Mouse (Mus musculus) megakaryocyte, embryonic 14.5 days (primary cell): Measurements from ENCODE around the gene Hsf5.

ENCODE experiments used
- FLI1 ChIP-seq: IDR thresholded peaks from 2 replicates; pipeline ENCODE4 v1.6.1; 2012; ENCODE audit warnings: low read length, inconsistent platforms, mixed read lengths
- GATA1 ChIP-seq: IDR thresholded peaks from 3 replicates; pipeline ENCODE4 v1.6.1; 2012; ENCODE audit warnings: mixed read lengths, low read length, inconsistent platforms, borderline replicate concordance

DNA sequence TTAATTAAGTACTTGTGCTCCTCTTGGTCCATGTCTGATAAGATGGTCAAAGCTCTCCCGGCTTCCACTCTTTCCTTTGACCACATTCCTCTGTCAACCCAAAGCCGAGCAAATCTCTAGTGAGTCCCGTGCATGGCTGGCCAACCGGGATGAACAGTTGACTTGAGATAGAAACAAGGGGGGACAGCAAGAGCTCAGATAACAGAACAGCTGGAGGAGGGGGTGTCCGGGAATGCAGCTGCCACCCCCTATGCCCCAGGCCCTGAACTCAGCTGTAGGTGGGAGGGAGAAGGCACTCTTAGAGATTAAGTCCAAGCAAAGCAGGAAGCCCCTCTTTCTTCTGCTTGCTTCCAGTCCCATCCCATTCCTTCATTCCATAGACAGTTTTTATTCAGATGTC lies 46.2 kb upstream of the Hsf5 start:
- no peak for TF ChIP-seq FLI1
- TF ChIP-seq GATA1, result no peak
